Mouse (Mus musculus): ENCODE measurements around the gene Hectd1. TPM values are rescaled to one million over a fixed set of nuclear protein-coding genes. Genes with fewer than 3 reads are reported as not detected.

Gene Hectd1
- polyA plus RNA-seq, 1 experiment, result 31.2 TPM

GRCm38 (mm10) chr12:51823311-51823710 lies 6.0 kb downstream of the Hectd1 start:
- Histone ChIP-seq H3K27ac (ENCODE audit: control insufficient read depth, insufficient read depth, low read depth, low read length, poor library complexity) (no peak overlapping the region), H3K4me1 (ENCODE audit: control insufficient read depth, insufficient read depth, low read length) (peaks cover 5% of the 10 kb centered on the region), H3K4me3 (replicated peaks; ENCODE audit: control insufficient read depth, low read depth, low read length) (no peak overlapping the region)
- 89% methylated on average over 5 of the region's 5 CpGs for WGBS
- TF ChIP-seq CTCF (IDR thresholded peaks at IDR 0.05; ENCODE audit: control insufficient read depth, insufficient read depth, low read length) (no peak), POLR2A (IDR thresholded peaks at IDR 0.05; ENCODE audit: borderline replicate concordance, control insufficient read depth, low read depth, low read length) (no peak)

GRCm38 (mm10) chr12:51822861-51823260 lies 6.5 kb downstream of the Hectd1 start:
- H3K4me1 ChIP-seq (ENCODE audit: control insufficient read depth, insufficient read depth, low read length), result peaks cover 5% of the 10 kb centered on the region
- TF ChIP-seq POLR2A (IDR thresholded peaks at IDR 0.05; ENCODE audit: borderline replicate concordance, control insufficient read depth, low read depth, low read length) (no peak), CTCF (IDR thresholded peaks at IDR 0.05; ENCODE audit: control insufficient read depth, insufficient read depth, low read length) (no peak)
- H3K4me3 ChIP-seq (replicated peaks; ENCODE audit: control insufficient read depth, low read depth, low read length), result no peak overlapping the region
- H3K27ac ChIP-seq (ENCODE audit: control insufficient read depth, insufficient read depth, low read depth, low read length, poor library complexity), result no peak overlapping the region
- WGBS, result 90% methylated on average over 2 of the region's 2 CpGs

GRCm38 (mm10) chr12:51822236-51822635 lies 7.1 kb downstream of the Hectd1 start:
- Histone ChIP-seq H3K27ac (ENCODE audit: control insufficient read depth, insufficient read depth, low read depth, low read length, poor library complexity) (no peak overlapping the region), H3K4me3 (replicated peaks; ENCODE audit: control insufficient read depth, low read depth, low read length) (no peak overlapping the region), H3K4me1 (ENCODE audit: control insufficient read depth, insufficient read depth, low read length) (peaks cover 4% of the 10 kb centered on the region)
- TF ChIP-seq POLR2A (IDR thresholded peaks at IDR 0.05; ENCODE audit: borderline replicate concordance, control insufficient read depth, low read depth, low read length) (no peak), CTCF (IDR thresholded peaks at IDR 0.05; ENCODE audit: control insufficient read depth, insufficient read depth, low read length) (no peak)
- WGBS, result 72% methylated on average over 3 of the region's 3 CpGs

- no peak overlapping the region for H3K27ac ChIP-seq (ENCODE audit: control insufficient read depth, insufficient read depth, low read depth, low read length, poor library complexity)
- H3K4me3 ChIP-seq (replicated peaks; ENCODE audit: control insufficient read depth, low read depth, low read length), result no peak overlapping the region
- TF ChIP-seq CTCF (IDR thresholded peaks at IDR 0.05; ENCODE audit: control insufficient read depth, insufficient read depth, low read length) (no peak), POLR2A (IDR thresholded peaks at IDR 0.05; ENCODE audit: borderline replicate concordance, control insufficient read depth, low read depth, low read length) (no peak)
- 2% methylated on average over 2 of the region's 2 CpGs for WGBS
- H3K4me1 ChIP-seq (ENCODE audit: control insufficient read depth, insufficient read depth, low read length), result peaks cover 3% of the 10 kb centered on the region; the same call in 1 of the 2 replicates
Measured at GRCm38 (mm10) chr12:51821256-51821655, 8.1 kb downstream of the Hectd1 start.

GRCm38 (mm10) chr12:51819951-51820498 lies 9.3 kb downstream of the Hectd1 start:
- Histone ChIP-seq H3K27ac (ENCODE audit: control insufficient read depth, insufficient read depth, low read depth, low read length, poor library complexity) (no peak overlapping the region), H3K4me1 (ENCODE audit: control insufficient read depth, insufficient read depth, low read length) (peaks cover 3% of the 10 kb centered on the region; the same call in 1 of the 2 replicates)

GRCm38 (mm10) chr12:51817815-51818613 lies 11.3 kb downstream of the Hectd1 start:
- WGBS, result 60% methylated on average over 8 of the region's 8 CpGs
- no peak for TF ChIP-seq POLR2A (IDR thresholded peaks at IDR 0.05; ENCODE audit: borderline replicate concordance, control insufficient read depth, low read depth, low read length)
- TF ChIP-seq CTCF (IDR thresholded peaks at IDR 0.05; ENCODE audit: control insufficient read depth, insufficient read depth, low read length), result no peak
- H3K27ac ChIP-seq (ENCODE audit: control insufficient read depth, insufficient read depth, low read depth, low read length, poor library complexity), result no peak overlapping the region
- no peak overlapping the region for H3K4me3 ChIP-seq (replicated peaks; ENCODE audit: control insufficient read depth, low read depth, low read length)
- peaks cover 3% of the 10 kb centered on the region; the same call in 1 of the 2 replicates for H3K4me1 ChIP-seq (ENCODE audit: control insufficient read depth, insufficient read depth, low read length)

More at GRCm38 (mm10) chr12:51819951-51820498, 9.3 kb downstream of the Hectd1 start:
- H3K4me3 ChIP-seq (replicated peaks; ENCODE audit: control insufficient read depth, low read depth, low read length), result no peak overlapping the region
- 54% methylated on average over 4 of the region's 4 CpGs for WGBS
- TF ChIP-seq POLR2A (IDR thresholded peaks at IDR 0.05; ENCODE audit: borderline replicate concordance, control insufficient read depth, low read depth, low read length), result no peak
- TF ChIP-seq CTCF (IDR thresholded peaks at IDR 0.05; ENCODE audit: control insufficient read depth, insufficient read depth, low read length), result no peak

- H3K4me1 ChIP-seq (ENCODE audit: control insufficient read depth, insufficient read depth, low read length), result no peaks in the 10 kb centered on the region; the same call in 1 of the 2 replicates
- no peak overlapping the region for H3K4me3 ChIP-seq (replicated peaks; ENCODE audit: control insufficient read depth, low read depth, low read length)
- WGBS, result 26% methylated on average over 5 of the region's 5 CpGs
- H3K27ac ChIP-seq (ENCODE audit: control insufficient read depth, insufficient read depth, low read depth, low read length, poor library complexity), result no peak overlapping the region
- no peak for TF ChIP-seq CTCF (IDR thresholded peaks at IDR 0.05; ENCODE audit: control insufficient read depth, insufficient read depth, low read length)
- no peak for TF ChIP-seq POLR2A (IDR thresholded peaks at IDR 0.05; ENCODE audit: borderline replicate concordance, control insufficient read depth, low read depth, low read length)
Measured at GRCm38 (mm10) chr12:51811388-51812140, 17.8 kb downstream of the Hectd1 start.

GRCm38 (mm10) chr12:51810564-51810963 lies 18.8 kb downstream of the Hectd1 start:
- Histone ChIP-seq H3K4me3 (replicated peaks; ENCODE audit: control insufficient read depth, low read depth, low read length) (no peak overlapping the region), H3K4me1 (ENCODE audit: control insufficient read depth, insufficient read depth, low read length) (no peaks in the 10 kb centered on the region; the same call in 1 of the 2 replicates), H3K27ac (ENCODE audit: control insufficient read depth, insufficient read depth, low read depth, low read length, poor library complexity) (no peak overlapping the region)
- no peak for TF ChIP-seq POLR2A (IDR thresholded peaks at IDR 0.05; ENCODE audit: borderline replicate concordance, control insufficient read depth, low read depth, low read length)
- TF ChIP-seq CTCF (IDR thresholded peaks at IDR 0.05; ENCODE audit: control insufficient read depth, insufficient read depth, low read length), result no peak
